Mouse (Mus musculus) cerebellum, adult 2 months (tissue): ENCODE results near the gene Htatip2.

Experiments
- CTCF ChIP-seq: fragments of 200-500 bp; IDR thresholded peaks from 2 replicates; pipeline ENCODE4 v1.5.1; 2011; ENCODE audit warnings: low read depth, mild to moderate bottlenecking, control low read depth, low read length, moderate library complexity, borderline replicate concordance; ENCODE audit not compliant: insufficient read depth
- POLR2A ChIP-seq: fragments of 200-500 bp; IDR thresholded peaks from 2 replicates; pipeline ENCODE4 v1.6.1; 2011; ENCODE audit warnings: low read length, control low read depth, borderline replicate concordance; ENCODE audit not compliant: insufficient read depth

- no peak for TF ChIP-seq CTCF
- TF ChIP-seq POLR2A: no peak
These were observed 24.1 kb downstream of the Htatip2 start for GRCm38 (mm10) chr7:49783017-49783416.
